Mouse (Mus musculus) heart, postnatal 14 days (tissue): ENCODE results near the gene Lgals3bp. TPM values are rescaled to one million over a fixed set of nuclear protein-coding genes. Genes with fewer than 3 reads are reported as not detected.

Experiments
- DNase-seq, 2 experiments: peaks; one replicate each; pipeline ENCODE4 v3.0.0; 2021 to 2022
- intact Hi-C: fragments of 180-260 bp; cut with DNase I; formaldehyde crosslinking; loops from one replicate; pipeline ENCODE4 v1.15.1; 2025
- total RNA-seq, 2 experiments: library from RNA; stranded (reverse); gene quantifications; 2 replicates each; pipeline ENCODE4 v1.2.3; 2021

The Lgals3bp gene
- total RNA-seq, 2 experiments from 2014 or later = 21.2 to 24.1 TPM

DNA sequence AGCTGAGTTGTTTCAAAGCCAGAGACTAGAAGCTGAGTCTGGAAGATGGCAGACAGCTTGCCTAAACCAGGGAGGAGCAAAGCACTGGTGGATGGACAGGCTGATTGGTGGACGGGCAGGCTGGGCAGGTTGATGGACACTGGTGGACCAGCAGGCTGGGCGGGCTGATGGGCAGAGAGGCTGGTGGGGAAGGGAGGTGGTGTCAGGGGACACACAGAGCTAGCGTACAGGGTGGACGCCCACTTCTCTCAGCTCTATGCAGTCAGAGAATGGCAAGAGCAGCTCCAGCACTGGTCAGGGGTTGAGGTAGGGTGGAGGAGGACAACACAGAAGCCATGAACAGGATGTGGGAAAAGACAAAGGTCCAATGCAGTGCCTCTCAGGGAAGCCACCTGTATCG is 32.6 kb downstream of the Lgals3bp start:
- no peak for DNase-seq
- intact Hi-C loops = no loop called here

DNA sequence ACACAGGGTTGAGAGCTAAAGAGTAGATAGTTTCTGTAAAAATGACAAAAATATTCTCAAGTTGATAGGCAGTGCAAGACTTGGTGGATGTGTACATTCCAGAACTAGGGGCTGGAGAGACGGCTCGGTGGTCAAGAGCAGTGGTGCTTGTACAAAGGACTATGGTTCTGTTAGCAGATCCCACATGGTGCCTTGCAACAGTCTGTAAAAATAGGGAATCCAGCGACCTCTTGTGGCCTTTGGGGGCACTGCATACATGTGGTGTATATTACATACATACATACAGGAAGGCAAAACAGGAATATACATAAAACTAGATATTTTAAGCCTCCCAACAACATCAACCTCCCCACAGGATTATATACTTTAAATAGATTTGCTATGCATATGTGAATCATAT is 33.6 kb downstream of the Lgals3bp start:
- intact Hi-C loops = no loop called here
- peak in 1 of 2 experiments; percentile 36 for DNase-seq

DNA sequence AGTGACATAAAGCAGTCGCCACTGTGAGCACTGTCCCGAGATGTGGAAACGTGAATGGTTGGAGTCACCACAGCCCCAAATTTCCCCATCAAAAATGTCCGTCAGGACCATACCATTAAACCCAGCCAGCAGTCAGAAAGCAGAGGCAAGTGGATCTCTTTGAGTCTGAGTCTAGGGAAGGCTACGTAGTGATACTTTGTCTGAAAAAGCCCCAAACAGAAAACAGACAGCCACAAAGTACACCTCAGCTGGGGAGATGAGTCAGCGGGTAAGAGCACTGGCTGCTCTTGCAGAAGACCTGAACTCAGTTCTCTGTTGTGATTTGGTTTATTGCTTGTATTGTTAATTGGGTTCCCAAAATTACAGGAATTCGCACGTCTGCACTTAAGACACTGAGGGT is 35.3 kb downstream of the Lgals3bp start:
- peak; percentile 0 to 1 for DNase-seq
- intact Hi-C loops = no loop called here

DNA sequence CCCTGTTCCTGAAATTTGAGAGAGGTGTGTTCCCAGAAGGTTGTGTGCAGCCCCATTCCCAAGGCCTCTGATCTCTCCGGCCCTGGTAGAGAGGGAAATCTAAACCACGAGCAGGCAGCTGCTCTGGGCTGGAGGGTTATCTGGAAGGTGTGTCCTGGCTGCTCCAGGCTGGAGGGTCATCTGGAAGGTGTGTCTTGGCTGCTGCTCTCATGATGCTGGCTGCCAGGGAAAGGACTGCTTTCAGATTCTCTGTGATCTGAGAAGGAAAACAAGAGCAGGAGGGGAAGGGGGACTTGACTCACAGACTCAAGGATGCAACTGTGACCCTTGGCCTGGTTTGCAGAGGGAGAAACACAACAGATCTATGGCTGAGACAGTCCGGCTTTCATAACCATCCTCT is 35.8 kb downstream of the Lgals3bp start:
- DNase-seq = peak; percentile 13 to 17
- intact Hi-C loops = no loop called here

DNA sequence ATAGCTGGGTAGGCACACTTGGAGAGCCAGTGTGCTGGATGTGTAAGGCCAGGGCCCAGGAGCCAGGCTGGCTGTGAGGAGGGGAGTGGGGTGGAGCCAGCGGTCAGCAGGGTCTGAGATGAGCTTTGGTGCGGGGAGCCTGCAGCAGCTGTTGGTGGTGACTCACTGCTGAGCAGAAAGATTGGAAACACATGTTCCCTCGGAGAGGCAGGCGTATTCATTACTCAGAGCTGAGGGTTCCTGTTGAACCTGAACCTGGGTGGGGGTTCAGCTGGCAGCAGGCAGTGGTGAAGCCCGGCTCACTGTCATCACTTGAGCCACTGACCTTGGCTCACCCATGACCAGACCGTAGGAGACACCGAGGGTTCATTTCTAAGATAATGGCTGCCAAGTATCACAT is 36.7 kb downstream of the Lgals3bp start:
- peak; percentile 60 to 62 for DNase-seq
- intact Hi-C loops = no loop called here

DNA sequence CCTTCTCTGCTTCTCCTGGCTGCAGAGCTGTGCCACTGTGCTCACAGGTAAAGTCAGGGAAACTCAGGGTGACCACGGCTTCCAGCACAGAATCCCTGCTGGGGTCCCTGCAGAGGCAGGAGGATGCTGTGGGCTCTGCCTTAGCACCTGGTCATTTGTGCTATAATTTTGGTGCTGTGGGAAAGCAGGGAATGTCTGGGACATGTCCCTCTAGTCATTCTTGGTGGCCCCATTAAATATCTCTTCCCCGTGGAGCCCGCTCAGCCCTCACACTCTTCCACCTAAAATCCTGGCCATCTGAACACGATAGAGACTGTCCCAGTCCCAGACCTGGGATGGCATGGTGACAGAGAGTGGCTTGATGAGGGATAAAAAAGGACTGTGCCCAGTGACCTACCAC is 37.9 kb downstream of the Lgals3bp start:
- DNase-seq = no peak
- intact Hi-C loops = no loop called here

DNA sequence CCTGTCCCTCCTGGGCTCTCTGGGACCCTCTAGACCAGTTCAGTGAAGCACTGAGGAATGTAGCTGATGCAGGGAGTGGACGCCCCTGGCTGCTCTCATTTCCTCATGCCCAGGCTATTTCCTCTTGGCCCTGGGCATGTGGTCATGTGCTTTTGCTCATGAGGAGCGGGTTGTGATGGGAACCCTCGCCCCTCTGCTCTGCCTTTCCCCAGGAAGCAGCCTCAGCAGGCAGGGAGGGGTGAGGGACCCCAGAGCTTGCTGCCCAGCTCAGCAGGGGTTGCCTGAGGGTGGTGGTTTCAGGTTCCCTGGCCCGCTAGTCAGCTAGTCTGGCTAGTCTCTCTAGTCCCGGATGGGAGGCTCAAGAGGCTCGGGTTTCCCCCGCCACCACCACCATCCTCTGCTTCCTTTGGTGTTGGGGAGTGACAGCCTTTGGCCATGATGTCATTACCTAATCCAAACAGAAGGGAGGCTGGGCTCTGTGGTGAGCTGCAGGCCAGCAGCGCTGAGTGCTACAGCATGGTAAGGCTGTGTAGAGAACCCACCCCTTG is 38.8 kb downstream of the Lgals3bp start:
- peak; percentile 64 to 65 for DNase-seq
- intact Hi-C loops = no loop called here

DNA sequence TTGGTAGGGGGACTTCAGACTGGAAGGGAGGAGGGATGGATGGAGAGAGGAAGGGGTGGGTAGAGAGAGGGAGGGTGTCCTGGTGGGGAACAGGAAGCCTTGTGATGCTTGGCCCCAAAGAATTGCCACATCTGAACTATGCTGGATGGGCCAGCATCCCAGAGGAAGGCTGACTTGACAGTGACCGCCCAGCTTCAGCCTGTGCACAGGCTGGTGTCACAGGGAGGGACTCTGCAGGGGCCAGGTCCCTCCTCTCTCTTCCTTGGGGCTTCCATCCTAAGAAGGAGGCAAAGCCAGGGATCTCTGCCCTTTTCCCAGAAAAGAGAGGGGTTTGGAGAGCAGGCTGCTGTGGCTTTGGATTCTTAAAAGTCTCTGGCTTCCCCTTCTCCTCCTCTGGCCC is 39.4 kb downstream of the Lgals3bp start:
- peak; percentile 45 to 46 for DNase-seq
- intact Hi-C loops = no loop called here

DNA sequence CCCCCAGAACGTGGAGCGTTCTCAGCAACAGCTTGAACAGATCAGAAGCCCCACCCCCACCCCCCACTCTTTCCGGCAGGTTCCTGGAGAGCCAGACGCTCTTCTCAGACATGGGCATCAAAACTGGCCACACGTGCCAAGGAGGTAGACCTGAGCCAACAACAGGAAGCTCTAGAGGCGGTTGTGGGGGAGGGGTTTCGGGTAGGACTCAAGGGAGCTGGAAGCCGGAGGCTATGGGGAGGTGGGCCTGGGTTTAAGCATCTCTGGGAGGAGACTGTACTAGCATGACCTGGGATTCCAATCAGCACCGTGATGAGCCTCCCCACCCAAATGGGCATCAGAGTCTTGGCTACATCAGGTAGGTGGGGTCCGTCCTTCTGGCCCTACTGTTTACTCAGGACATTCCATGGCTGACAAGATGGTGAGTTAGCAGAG is 41.0 kb downstream of the Lgals3bp start:
- intact Hi-C loops = no loop called here
- peak in 1 of 2 experiments; percentile 51 for DNase-seq

DNA sequence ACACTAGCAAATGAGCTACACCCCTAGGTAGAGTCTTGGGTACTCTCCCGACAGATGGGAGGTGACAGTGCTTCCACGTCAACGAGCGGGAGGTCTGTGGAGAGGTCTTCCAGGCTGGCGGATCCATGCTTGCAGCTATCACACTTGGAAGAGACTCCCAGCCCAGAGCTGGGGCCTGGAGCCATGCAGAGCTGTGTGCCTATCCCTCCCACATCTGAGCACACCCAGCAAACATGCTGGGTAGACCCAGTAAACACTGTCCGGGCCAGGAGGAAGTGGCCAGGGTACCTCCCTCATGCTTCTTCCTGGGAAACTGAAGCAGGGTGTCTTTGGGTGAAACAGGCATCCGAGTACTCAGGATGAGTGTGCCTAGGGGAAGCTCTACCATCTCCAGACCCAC is 41.4 kb downstream of the Lgals3bp start:
- intact Hi-C loops = no loop called here
- DNase-seq = peak; percentile 44 to 45

DNA sequence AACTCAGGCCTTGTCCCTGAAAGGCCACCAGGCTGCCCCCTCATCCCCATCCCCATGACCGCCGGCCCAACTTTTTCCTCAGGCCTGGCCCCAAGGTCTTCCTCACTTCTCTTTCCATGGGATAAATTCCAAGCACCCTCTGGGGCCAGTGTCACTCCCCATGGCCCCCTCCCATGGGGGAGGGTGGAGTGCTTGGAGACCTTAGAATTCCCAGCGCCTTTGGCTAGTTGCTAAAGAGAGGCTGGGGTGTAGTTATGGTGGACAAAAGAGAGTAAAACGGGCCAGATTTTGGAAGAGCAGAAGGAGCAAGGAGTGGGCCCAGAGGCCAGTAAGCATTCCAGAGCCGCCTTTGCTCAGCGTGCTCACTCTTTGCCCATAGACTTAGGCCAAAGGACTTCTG is 46.3 kb downstream of the Lgals3bp start, which contains the start of gene Timp2:
Timp2 (minus strand) TSS at position 101 of the 400 bp plus-strand sequence.
- no peak for DNase-seq
- intact Hi-C loops = loop anchor here (2.0 kb wide), 1 partner anchor 37 kb away; no protein-coding TSS in a partner anchor

DNA sequence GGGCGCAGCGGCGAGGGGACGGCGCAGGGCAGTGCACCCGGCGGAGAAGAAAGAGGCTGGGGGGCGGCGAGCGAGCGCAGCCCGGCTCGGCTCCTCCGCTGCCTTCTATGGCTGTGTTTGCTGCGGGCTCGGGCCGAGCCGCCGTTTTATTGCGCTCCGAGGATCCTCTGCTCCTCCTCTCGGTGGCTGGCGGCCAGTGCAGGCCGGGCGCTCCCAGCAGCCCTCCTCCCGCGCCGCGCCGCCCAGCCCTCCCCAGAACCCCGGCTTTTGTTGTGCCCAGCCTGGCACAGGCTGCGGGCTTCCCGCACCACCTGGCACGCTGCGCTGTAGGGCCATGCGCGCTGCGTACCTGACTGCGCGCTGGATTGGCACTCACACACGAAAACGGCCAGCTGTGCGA is 46.7 kb downstream of the Lgals3bp start:
- intact Hi-C loops = loop anchor here (2.0 kb wide), 1 partner anchor 36 kb away; no protein-coding TSS in a partner anchor
- peak; percentile 94 to 95 for DNase-seq

DNA sequence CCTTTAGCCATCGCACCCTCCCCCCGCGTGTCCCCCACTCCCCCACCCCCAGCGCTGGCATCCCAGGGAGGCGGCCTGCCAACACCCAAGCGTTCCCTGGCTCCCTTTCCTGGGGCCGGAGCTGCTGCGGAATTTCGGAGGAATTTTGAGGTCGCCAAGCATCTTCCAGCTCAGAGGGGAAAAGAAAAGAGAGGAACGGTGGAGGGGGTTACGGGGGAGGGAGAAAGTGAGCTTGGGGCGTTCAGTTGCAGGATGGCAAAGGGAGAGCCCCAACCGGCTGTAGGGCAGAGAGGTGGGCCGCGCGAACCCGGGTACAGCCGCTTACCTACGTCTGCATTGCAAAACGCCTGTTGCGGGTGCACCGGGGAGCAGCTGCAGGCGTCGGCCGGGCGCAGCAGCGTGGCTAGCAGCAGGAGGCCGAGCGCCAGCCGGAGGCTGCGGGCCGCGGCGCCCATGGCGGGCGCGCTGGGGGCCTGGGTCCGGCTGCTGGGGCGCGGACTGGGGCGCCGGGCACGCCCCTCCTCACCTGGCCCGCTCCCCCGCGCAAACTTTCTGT is 47.2 kb downstream of the Lgals3bp start:
- peak; percentile 63 to 80 for DNase-seq
- intact Hi-C loops = loop anchor here (2.0 kb wide), 1 partner anchor 36 kb away; no protein-coding TSS in a partner anchor

DNA sequence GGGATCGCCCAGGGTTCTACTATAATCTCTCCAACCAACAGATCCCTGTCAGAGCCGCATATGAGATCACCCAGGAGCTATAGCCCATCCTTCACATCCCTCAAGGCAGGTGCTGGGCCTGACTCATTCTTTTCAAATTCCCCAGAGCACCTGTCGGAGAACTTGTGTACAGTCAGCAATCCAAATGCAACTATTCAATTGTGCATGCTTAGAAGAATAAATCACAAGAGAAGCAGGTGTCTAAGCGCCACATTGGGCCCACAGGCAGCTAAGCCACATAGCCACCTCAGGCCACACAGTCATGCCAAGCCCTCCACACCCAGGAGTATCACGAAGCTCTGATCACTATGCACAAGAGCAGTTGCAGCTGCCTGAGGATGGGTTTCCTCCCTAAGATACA is 52.4 kb downstream of the Lgals3bp start:
- intact Hi-C loops = no loop called here
- no peak for DNase-seq

DNA sequence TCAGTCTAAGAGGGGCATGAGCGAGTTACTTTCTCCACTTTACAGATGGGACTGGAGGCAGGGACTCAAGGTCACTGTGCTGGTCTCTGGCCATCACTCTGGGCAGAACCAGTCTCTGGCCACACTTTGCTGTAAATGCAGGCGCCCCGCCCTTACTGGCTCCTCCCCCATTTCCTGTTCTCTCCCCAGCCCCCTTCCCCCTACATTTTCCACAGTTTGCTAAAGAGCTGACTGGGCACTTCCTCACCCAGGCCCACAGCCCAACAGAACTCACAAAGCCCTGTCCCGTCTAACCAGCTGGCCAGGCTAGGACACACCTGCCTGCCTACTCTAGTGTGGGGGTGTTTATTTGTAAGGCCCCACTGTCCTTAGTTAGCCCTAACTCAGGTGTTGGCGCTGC is 53.0 kb downstream of the Lgals3bp start:
- intact Hi-C loops = no loop called here
- DNase-seq = peak; percentile 62 to 67

DNA sequence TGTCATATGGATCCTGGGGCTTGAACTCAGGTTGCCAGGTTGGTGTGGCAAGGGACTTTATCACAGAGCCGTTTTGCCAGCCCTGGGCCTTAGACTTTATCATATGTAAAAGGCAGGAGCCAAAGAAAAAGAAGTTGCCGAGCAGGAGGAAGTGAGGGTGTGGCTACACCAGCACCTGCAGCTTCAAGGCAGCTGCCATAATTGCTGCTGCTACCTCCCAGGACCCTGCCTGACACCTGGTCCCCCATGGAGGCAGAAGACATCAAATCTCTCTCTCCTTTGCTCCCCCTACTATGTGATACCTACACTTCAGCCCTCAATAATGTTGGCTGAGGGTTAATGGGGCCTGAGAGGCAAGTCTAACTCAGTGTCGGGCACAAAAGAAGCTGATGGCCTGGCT is 53.5 kb downstream of the Lgals3bp start:
- DNase-seq = no peak
- intact Hi-C loops = no loop called here

DNA sequence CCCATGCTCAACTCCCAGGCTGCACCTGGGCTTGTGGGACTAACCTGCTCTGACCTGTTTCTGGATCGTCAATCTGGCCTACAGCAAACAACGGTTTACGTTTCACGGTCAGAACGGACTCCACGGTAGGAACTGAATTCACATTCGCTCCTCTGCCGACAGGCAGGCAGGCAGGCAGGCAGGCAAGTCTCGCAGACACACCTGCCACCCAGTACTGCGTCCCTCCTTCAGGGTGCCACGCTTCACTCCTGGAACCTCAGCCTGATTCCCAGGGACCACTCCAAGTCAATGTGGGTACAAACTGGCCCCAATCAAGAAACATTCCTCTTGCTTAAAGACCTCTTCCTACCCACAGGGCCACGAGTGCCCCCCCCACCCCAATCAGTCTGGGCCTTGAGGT is 54.0 kb downstream of the Lgals3bp start:
- intact Hi-C loops = no loop called here

DNA sequence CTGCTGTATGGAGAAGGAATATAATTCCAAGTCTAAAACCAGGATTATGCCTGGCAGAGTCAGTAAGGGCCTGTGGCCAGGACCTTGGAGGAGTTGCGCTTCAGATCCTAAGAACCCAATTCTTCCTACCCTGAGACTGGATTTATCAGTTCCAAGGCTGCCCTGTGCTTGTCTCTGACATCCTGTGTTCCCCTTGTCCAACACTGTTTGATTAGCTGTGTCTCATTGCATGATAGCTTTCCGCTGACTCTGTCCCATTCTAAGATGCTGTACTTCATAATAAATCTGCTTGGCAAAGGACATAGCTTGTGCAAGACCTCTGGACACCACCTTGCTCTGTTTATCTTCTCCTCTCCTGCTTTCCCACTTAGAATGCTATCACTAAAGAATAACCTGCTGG is 54.5 kb downstream of the Lgals3bp start:
- no peak for DNase-seq
- intact Hi-C loops = no loop called here

More for the DNA sequence above, 54.0 kb downstream of the Lgals3bp start:
- DNase-seq = no peak

DNA sequence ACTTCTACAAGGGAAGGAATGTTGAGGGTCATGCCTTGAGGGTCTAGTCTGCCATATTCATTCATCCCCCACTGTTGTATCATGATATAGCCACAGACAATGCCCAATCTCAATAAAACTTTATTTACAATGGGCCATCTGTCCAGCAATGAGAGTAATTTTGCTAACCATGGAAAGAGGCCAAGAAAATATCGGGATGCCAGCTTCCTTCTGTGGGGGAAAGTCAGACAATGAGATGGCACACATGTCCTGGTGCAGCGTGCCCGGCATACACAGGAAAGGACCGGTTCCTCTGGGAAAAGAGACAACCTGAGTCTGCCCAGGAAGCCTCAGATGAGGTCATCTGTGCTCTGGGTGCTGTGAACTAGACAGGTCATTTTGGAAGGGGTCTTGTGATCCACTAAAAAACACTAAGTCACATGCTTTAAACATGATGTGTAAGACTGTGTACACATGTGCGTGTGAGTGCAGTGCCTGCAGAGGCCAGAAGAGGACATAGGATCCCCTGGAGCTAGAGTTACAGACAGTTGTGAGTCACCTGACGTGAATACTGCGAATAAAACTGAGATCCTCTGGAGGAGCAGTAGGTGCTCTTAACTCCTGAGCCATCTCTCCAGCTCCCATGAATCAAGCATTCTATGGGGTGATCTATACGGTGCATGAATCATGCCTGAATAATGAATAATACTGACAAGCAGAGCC is 55.3 kb downstream of the Lgals3bp start:
- no peak for DNase-seq
- intact Hi-C loops = no loop called here

DNA sequence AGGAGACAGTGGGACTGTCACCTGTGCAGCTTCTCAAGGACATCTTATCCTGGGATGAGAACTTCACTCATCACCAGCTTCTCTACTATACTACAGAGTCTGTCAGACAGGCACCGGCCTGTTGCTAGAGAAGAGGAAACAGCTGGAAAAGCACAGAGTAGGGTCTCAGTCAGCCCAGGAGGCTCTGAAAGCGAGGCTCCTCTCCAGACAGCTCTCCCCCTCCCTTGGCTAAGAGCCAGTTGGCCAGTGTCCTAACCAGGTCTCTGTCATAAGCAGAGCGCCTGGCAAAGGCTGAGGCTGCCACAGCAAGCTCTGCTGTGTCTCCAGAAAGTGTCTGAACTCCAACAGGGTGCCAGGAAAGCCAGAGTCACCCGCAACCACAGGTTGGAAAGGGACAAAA is 56.2 kb downstream of the Lgals3bp start:
- intact Hi-C loops = no loop called here
- peak; percentile 49 to 59 for DNase-seq

DNA sequence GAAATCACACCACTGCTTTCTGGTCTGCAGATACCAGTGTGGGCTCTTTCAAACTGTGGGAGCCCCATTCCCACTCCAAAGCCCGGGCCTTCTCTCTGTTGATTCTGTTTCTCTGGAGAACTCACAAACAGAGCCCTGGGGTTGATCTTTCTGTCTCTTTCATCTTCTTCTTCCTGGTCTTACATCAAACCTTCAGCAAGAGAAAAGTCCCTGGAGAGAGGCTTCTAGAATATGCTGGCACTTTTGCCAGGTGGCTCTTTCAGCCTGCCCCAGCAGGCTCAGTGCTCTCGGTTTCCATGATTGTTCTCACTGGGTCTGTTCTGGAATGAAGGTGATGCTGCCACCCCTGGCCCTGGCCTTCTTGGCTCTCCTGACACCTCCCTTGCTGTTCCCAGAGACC is 58.3 kb downstream of the Lgals3bp start:
- no peak for DNase-seq
- intact Hi-C loops = no loop called here
